Mouse (Mus musculus): ENCODE results near the gene Chd5. TPM values are rescaled to one million over a fixed set of nuclear protein-coding genes. Genes with fewer than 3 reads are reported as not detected.

Chd5 gene
- polyA plus RNA-seq (2014; fragmentation: Illumina TruSeq; extraction: RNeasy Lipid Tissue Mini Kit (QIAGEN cat#74804); ENCODE audit: low read depth, low replicate concordance): not detected

DNA sequence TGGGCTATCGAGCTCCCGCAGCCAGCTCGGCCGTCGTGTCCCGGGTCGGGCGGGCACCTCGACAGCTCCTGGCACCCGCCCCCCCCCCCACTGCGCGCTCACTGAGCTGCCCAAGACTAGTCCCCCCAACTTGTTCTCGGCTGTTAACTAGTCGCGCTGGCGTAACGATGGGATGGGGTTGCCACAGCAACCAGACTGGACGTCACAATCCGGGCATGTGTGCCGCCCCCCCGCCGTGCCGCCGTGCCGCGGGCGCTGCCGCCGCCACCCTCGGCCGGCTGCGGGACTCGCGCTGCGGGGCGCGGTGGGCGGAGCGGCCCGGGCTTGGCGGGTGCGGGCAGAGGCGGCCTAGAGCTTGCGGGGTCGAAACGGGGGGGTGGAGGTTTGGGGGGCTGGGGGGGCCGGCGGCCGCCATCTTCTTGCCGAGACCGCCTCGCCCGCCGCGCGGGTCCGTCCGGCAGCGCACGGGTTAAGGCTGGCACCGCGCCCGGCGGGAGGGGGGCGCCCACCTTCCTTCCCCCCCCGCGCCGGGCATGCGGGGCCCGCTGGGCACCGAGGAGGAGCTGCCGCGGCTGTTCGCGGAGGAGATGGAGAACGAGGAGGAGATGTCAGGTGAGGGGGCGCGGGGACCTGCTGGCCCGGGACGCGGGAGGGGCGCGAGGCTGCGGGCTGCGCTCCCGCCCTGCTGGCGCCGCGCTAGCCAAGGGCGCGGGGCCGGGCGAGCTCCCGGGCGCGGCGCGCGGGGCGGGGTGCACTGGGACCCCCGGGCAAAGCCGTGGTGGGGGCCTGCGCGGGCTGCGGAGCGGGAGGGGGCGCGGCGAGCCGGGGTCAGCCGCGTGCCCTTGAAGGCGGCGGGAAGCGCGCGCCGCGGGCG, at the start of gene Chd5:
TSS of gene Chd5 (plus strand) at position 233 of the 874 bp plus-strand sequence.

DNA sequence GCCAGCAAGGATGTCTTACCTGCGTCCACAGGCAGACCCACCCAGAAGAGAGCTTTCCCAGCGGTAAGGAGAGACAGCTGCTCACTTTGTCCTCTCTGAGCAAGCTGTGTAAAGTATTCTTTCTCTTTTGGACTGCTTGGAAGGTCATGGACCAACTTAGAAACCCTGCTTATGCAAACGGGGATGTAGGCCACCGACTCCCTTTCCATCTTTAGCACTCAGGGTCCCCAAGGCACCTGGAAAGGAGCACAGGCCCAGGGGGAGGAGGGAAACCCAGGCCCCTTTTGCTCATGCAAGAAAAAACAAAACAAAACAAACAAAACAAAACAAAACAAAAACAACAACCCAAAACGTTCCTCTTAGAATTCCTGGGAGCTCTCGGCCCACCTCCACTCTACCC, 46.9 kb upstream of the Chd5 start, which contains the start of gene Hes3:
TSS of gene Hes3 (minus strand) at position 101 of the 400 bp plus-strand sequence.

DNA sequence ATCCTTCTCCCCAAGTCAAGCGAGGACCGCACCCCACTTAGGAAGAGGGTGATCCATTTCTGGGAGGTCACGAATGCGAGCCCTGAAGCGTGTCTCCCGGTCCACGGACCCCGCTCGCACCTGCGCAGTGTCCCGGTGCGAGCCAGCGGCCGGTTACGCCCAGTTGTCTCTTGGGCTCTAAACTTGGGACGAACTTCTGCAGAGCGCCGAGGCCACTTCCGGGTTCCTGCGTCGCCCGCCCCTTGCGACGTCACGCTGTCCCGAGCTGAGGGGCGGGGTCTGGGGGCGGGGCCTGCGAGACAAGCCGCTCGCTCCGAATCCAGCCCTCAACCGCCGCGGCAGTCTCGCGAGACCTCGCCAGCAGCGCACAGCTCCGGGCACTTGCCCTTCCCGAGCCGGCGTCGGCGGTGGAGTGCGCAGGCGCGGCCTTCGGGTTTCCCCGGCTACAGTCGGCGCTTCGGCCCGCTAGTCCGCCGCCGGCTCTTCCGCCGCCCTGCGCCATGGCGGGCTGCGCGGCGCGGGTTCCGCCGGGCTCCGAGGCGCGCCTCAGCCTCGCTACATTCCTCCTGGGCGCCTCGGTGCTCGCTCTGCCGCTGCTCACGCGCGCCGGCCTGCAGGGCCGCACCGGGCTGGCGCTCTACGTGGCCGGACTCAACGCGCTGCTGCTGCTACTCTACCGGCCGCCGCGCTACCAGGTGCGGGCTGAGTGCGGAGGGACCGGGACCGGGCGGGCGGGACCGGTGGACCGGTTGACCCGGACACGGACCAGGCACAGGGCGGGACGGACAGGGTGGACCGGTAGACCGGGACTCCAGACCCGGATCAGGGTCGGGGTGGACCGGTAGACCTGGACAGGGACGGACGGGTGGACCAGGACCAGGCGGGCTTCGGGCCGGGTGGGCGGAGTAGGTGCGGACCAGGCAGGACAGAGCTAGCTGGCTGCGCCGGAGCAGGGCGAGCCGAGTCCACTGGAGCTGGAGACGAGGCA, 41.3 kb upstream of the Chd5 start, which contains the start of gene Icmt:
TSS of gene Icmt (plus strand) at position 354 of the 988 bp plus-strand sequence.

DNA sequence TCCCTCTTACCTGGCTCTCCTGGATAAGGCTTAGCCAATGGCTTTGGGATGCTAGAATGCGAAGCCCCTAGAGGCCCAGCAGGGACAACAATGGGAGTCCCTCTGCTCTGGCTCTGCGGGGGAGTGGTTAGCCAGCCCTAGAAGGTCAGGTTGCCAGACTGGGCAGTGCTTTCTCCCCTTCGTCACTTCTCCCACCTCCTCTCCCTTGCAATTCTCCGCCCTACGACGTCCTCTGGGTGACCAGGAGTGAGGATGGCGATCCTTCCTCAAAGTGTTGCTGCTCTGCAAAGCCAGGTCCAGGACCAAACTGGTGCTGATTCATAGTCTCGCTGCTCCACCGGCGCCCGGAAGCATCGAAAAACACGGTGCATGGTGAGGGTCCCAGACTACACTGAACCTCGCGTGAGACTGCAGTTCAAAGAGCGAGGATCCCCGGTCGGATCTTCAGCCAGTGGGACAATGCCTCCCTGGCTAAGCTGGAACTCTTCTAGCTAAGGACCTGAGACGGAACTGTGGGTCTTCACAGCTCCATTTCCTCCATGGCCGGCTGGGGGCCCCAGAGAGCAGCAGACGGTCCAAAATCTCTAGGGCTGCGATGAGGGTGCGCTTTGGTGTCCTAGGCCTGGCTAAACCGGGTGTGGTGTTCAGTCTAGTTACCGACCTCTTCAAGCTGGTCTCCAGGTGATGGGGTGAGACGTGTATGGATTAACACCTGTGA, 19.8 kb upstream of the Chd5 start, which contains the start of gene Rnf207:
TSS of gene Rnf207 (minus strand) at position 477 of the 718 bp plus-strand sequence.

DNA sequence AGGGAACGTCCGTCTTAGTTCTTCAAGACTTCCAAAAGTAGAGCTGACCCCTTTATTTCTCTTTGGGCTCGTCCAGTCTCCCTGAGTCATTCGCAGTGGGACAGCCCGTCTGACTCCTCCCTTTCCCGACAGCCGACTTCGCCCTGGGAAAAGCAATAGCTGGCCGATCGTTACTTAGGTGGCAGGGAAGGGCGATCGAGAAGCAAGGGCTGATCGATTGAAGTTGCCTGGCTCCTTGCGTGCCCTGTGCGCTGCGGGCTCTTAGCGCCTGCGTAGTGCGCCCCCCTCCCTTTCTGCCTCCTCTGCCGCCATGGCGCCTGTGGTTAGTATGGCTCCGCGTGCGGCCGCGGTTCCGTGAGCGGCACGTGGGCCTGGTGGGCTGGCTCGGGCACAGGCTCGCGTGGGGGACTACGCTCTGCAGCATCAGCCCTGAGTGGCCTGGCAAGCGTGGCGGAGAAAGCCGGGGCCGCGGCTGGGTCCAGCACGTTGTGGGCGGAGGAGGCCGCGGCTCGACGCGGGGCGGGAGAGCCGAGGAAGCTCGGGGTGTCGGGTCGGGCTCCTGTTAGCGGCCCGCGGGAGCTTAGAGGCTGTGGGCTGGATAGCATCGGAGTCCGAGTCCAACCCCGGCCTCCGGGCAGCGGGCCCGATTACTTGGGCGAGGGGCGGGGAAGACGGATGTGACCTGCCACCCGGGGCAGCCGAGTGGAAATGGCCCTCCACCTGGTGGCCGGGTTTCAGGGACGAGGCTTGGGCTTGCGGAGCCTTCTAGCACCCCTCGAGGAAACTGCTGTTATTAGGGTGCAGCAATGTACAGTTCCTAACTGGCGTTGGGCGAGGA, 12.7 kb upstream of the Chd5 start, which contains the start of gene Rpl22:
TSS of gene Rpl22 (plus strand) at position 169 of the 838 bp plus-strand sequence.

Other genes with a start within 250 kb of the Chd5 start
- gene Tnfrsf25, start 222.7 kb upstream of the Chd5 start, polyA plus RNA-seq (2014; fragmentation: Illumina TruSeq; extraction: RNeasy Lipid Tissue Mini Kit (QIAGEN cat#74804); ENCODE audit: low read depth, low replicate concordance): not detected
- gene Espn, start 186.3 kb upstream of the Chd5 start, polyA plus RNA-seq (2014; fragmentation: Illumina TruSeq; extraction: RNeasy Lipid Tissue Mini Kit (QIAGEN cat#74804); ENCODE audit: low read depth, low replicate concordance): not detected
- gene Hes2, start 179.8 kb upstream of the Chd5 start, polyA plus RNA-seq (2014; fragmentation: Illumina TruSeq; extraction: RNeasy Lipid Tissue Mini Kit (QIAGEN cat#74804); ENCODE audit: low read depth, low replicate concordance): not detected
- 1.0 TPM for gene Acot7, start 160.5 kb upstream of the Chd5 start, polyA plus RNA-seq (2014; fragmentation: Illumina TruSeq; extraction: RNeasy Lipid Tissue Mini Kit (QIAGEN cat#74804); ENCODE audit: low read depth, low replicate concordance)
- gene Gpr153, start 64.4 kb upstream of the Chd5 start, polyA plus RNA-seq (2014; fragmentation: Illumina TruSeq; extraction: RNeasy Lipid Tissue Mini Kit (QIAGEN cat#74804); ENCODE audit: low read depth, low replicate concordance): 0.16 TPM
- not detected for gene Hes3, start 47.0 kb upstream of the Chd5 start, polyA plus RNA-seq (2014; fragmentation: Illumina TruSeq; extraction: RNeasy Lipid Tissue Mini Kit (QIAGEN cat#74804); ENCODE audit: low read depth, low replicate concordance)
- gene Icmt, start 41.4 kb upstream of the Chd5 start, polyA plus RNA-seq (2014; fragmentation: Illumina TruSeq; extraction: RNeasy Lipid Tissue Mini Kit (QIAGEN cat#74804); ENCODE audit: low read depth, low replicate concordance): 5.8 TPM
- not detected for gene Rnf207, start 19.7 kb upstream of the Chd5 start, polyA plus RNA-seq (2014; fragmentation: Illumina TruSeq; extraction: RNeasy Lipid Tissue Mini Kit (QIAGEN cat#74804); ENCODE audit: low read depth, low replicate concordance)
- 188 TPM for gene Rpl22, start 12.9 kb upstream of the Chd5 start, polyA plus RNA-seq (2014; fragmentation: Illumina TruSeq; extraction: RNeasy Lipid Tissue Mini Kit (QIAGEN cat#74804); ENCODE audit: low read depth, low replicate concordance)
- gene Nphp4, start 138.1 kb downstream of the Chd5 start, polyA plus RNA-seq (2014; fragmentation: Illumina TruSeq; extraction: RNeasy Lipid Tissue Mini Kit (QIAGEN cat#74804); ENCODE audit: low read depth, low replicate concordance): not detected
- not detected for gene Kcnab2, start 139.2 kb downstream of the Chd5 start, polyA plus RNA-seq (2014; fragmentation: Illumina TruSeq; extraction: RNeasy Lipid Tissue Mini Kit (QIAGEN cat#74804); ENCODE audit: low read depth, low replicate concordance)

Measured in liver, adult 10 weeks (tissue).